Mouse (Mus musculus) small intestine, adult 2 months (tissue): ENCODE measurements around the gene Camta1.

Source experiments
- CTCF ChIP-seq: fragments of 200-500 bp; IDR thresholded peaks from 2 replicates; pipeline ENCODE4 v1.5.1; 2012; ENCODE audit warnings: low read depth, mild to moderate bottlenecking, control low read depth, inconsistent platforms, low read length, moderate library complexity, mixed read lengths; ENCODE audit not compliant: insufficient replicate concordance, insufficient read length; ENCODE audit errors: extremely low read depth
- POLR2A ChIP-seq: fragments of 200-500 bp; IDR thresholded peaks from 2 replicates; pipeline ENCODE4 v1.6.1; 2012; ENCODE audit warnings: low read depth, mild to moderate bottlenecking, control low read depth, inconsistent platforms, low read length, moderate library complexity

- TF ChIP-seq POLR2A (no peak), CTCF (no peak)
Measured at GRCm38 (mm10) chr4:150980153-150980552, 881.5 kb downstream of the Camta1 start.
